Mouse (Mus musculus) midbrain, embryonic 15.5 days (tissue): ENCODE results near the gene Pfdn4. TPM values are rescaled to one million over a fixed set of nuclear protein-coding genes. Genes with fewer than 3 reads are reported as not detected.

ENCODE experiments used
- polyA plus RNA-seq: library from polyadenylated mRNA; unstranded; fragments of >200 nt; fragmentation: Nextera tagmentation; extraction: Ambion mirVana; gene quantifications from 2 replicates; pipeline ENCODE4 v1.2.1, GENCODE M21; 2015

The Pfdn4 gene
- polyA plus RNA-seq, 1 experiment from 2014 or later, result 110 TPM

Other genes with a start within 250 kb of the Pfdn4 start
- gene Bcas1, start 68.6 kb upstream of the Pfdn4 start, polyA plus RNA-seq, result 9.4 and 9.6 TPM in 2 replicates
- gene Cyp24a1, start 717 bp downstream of the Pfdn4 start, polyA plus RNA-seq, result 0.09 and 0.14 TPM in 2 replicates
- not detected in 2 replicates for gene 4930470P17Rik, start 105.6 kb downstream of the Pfdn4 start, polyA plus RNA-seq
- gene Dok5, start 235.4 kb downstream of the Pfdn4 start, polyA plus RNA-seq, result 52.9 and 55.1 TPM in 2 replicates